Mouse (Mus musculus): ENCODE data around the gene Spib.

The Spib gene

GRCm38 (mm10) chr7:44487936-44488335 lies 43.9 kb downstream of the Spib start:
- DNase-seq (ENCODE audit: low read depth, low spot score) = no peak

GRCm38 (mm10) chr7:44486927-44487575 lies 44.8 kb downstream of the Spib start:
- no peak for DNase-seq (ENCODE audit: low read depth, low spot score)

GRCm38 (mm10) chr7:44485572-44486195 lies 46.2 kb downstream of the Spib start:
- no peak for DNase-seq (ENCODE audit: low read depth, low spot score)

- peak; percentile 70 for DNase-seq (ENCODE audit: low read depth, low spot score)
These were observed 46.9 kb downstream of the Spib start for GRCm38 (mm10) chr7:44484841-44485571.

GRCm38 (mm10) chr7:44484109-44484508 lies 47.8 kb downstream of the Spib start:
- DNase-seq (ENCODE audit: low read depth, low spot score) = no peak

- DNase-seq (ENCODE audit: low read depth, low spot score) = no peak
These were observed 48.9 kb downstream of the Spib start for GRCm38 (mm10) chr7:44482836-44483435.

All from skeletal muscle tissue, adult 2 months (tissue).